Comparison of ENCODE assay signal across 8 mouse cellular contexts in genomic region chr14:105898266-105899111, GRCm38 (mm10). TPM values are rescaled to one million over a fixed set of nuclear protein-coding genes. Genes with fewer than 3 reads are reported as not detected.
DNase-seq lines count a peak whose midpoint lies in the region.

No protein-coding gene starts in this region.

- peak; percentile 96 for DNase-seq in adrenal gland, postnatal 10 days
- peak; percentile 92 for DNase-seq in embryo, embryonic 9.5 days (ENCODE audit: extremely low spot score)
- DNase-seq in heart, adult 11 months: peak; percentile 98
- peak; percentile 84 for DNase-seq in kidney, adult 11 months
- DNase-seq in left cerebral cortex, postnatal 36 days (ENCODE audit: low spot score in 2 of 2): peak; percentile 92 to 93
- peak; percentile 90 for DNase-seq in mesoderm, embryonic 11.5 days (ENCODE audit: low read depth, low spot score)
- DNase-seq in right cerebral cortex, postnatal 25 days: peak; percentile 91
- DNase-seq in urinary bladder, postnatal 25 days (ENCODE audit: low spot score): peak; percentile 89

- intact Hi-C loops in left cerebral cortex, postnatal 36 days (cut with DNase I): loop anchor here (2.0 to 5.0 kb wide), 7 partner anchors 181 to 609 kb away; no protein-coding TSS in a partner anchor

RNA-seq across cellular contexts. Expression of gene Spry2, which starts 1.9 kb away (rescaled TPM):
- 10 to 100 TPM; 39.4 to 41.3 TPM for total RNA-seq in adrenal gland, postnatal 10 days (2021)
- total RNA-seq in left cerebral cortex, postnatal 36 days (2021): 10 to 100 TPM; 92.0 to 97.1 TPM

Comparison
In these comparisons a context has a peak if more than half of its experiments do, and no peak if none do; other contexts are left out.
1. Peak in every context shown above with its lines: DNase-seq.